Mouse (Mus musculus) ES-Bruce4 (cell line): ENCODE results near the gene Mroh8.

Source experiments
- CTCF ChIP-seq: IDR thresholded peaks from one replicate; pipeline ENCODE4 v1.8.1; 2011; ENCODE audit warnings: low read depth, low read length
- EP300 ChIP-seq: IDR thresholded peaks from 2 replicates; pipeline ENCODE4 v1.6.1; 2011; ENCODE audit warnings: low read depth, low read length; ENCODE audit not compliant: insufficient read depth
- POLR2A ChIP-seq: IDR thresholded peaks from one replicate; pipeline ENCODE4 v1.8.1; 2011; ENCODE audit warnings: low read length; ENCODE audit not compliant: insufficient read depth

- TF ChIP-seq CTCF, result no peak
- TF ChIP-seq POLR2A, result no peak
- TF ChIP-seq EP300, result no peak
These were observed 34.3 kb downstream of the Mroh8 start for GRCm38 (mm10) chr2:157245001-157245400.
